Mouse (Mus musculus) 3T3-L1 (cell line): ENCODE measurements at regions not wholly inside any gene's neighbourhood (a gene's known extent, or its start where the extent isn't known, plus 50 kb on each side); places are given as distances from the start of the nearest gene placed in this dataset.

Experiments
- DNase-seq: peaks from one replicate; pipeline ENCODE4 v3.0.0-alpha.2; 2015; ENCODE audit warnings: low read depth, low spot score

DNA sequence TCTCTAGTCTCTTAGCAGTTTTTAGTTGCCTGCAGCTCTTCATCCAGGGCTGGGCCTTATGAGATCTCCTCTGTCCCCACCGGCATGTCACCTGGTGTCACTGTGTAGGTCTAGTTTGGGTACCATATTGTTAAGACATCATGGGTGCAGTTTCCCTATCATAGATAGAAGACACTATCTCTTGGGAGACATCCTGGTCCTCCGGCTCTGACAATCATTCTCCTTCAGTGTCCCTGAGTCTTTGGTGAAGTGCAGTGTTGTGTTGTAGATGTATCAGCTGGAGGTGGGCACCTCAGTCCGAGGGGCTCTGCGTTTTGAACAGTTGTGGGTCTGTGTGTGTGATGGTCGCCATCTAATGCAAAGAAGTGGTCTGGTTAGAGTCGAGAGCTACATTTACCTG, 58.0 kb upstream of the Synm start:
- no peak for DNase-seq

DNA sequence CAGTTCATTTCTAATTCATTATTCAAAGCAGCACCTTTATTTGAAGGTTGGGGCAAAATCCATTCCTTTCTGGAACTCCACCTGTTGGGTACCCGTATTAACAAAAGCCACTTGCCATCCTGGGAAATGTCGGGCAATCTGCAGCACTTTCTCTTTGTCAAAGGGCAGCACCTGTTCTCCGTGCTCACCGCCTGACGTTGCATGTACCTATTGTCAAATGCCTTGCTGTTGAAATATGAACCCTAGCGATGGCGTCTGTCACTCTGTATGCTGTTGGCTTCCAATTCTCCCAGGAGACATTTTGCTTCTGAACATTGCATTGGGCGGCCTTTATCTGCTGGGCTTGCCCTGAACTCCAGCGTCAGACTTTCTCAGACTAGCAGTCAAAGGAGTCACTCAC, 55.3 kb upstream of the Synm start:
- no peak for DNase-seq
